Mouse (Mus musculus) common myeloid progenitor, adult 5-6 weeks (primary cell): ENCODE results near the gene E130114P18Rik. TPM values are rescaled to one million over a fixed set of nuclear protein-coding genes. Genes with fewer than 3 reads are reported as not detected.

Experiments
- ATAC-seq: replicated peaks from 2 replicates; pipeline ENCODE4 v1.8.0; 2016; ENCODE audit warnings: low read depth, mild to moderate bottlenecking, moderate TSS enrichment, inconsistent platforms; ENCODE audit not compliant: poor library complexity, severe bottlenecking
- total RNA-seq: library from RNA; stranded (forward); fragments of 200-1000, 187-1606 nt; gene quantifications from 2 replicates; pipeline ENCODE4 v1.2.3, GENCODE M21; 2017

Gene E130114P18Rik
- total RNA-seq, 1 experiment from 2014 or later, result not detected

GRCm38 (mm10) chr4:97712547-97712946 lies 65.3 kb downstream of the E130114P18Rik start:
- ATAC-seq, result no peak

- ATAC-seq, result no peak
Measured at GRCm38 (mm10) chr4:97710048-97710765, 67.7 kb downstream of the E130114P18Rik start.

GRCm38 (mm10) chr4:97707373-97708152 lies 70.3 kb downstream of the E130114P18Rik start:
- ATAC-seq, result no peak

- no peak for ATAC-seq
Measured at GRCm38 (mm10) chr4:97696684-97697615, 80.9 kb downstream of the E130114P18Rik start.

GRCm38 (mm10) chr4:97695414-97696040 lies 82.4 kb downstream of the E130114P18Rik start:
- no peak for ATAC-seq

GRCm38 (mm10) chr4:97693931-97694330 lies 83.9 kb downstream of the E130114P18Rik start:
- no peak for ATAC-seq

- no peak for ATAC-seq
Measured at GRCm38 (mm10) chr4:97693054-97693453, 84.8 kb downstream of the E130114P18Rik start.

- ATAC-seq, result no peak
Measured at GRCm38 (mm10) chr4:97690384-97690766, 87.5 kb downstream of the E130114P18Rik start.

GRCm38 (mm10) chr4:97689456-97690383 lies 88.2 kb downstream of the E130114P18Rik start:
- no peak for ATAC-seq

GRCm38 (mm10) chr4:97686020-97686419 lies 91.9 kb downstream of the E130114P18Rik start:
- ATAC-seq, result no peak

GRCm38 (mm10) chr4:97676579-97676937 lies 101.3 kb downstream of the E130114P18Rik start:
- ATAC-seq, result no peak

- ATAC-seq, result no peak
Measured at GRCm38 (mm10) chr4:97675741-97676578, 101.9 kb downstream of the E130114P18Rik start.

GRCm38 (mm10) chr4:97673854-97674510 lies 103.9 kb downstream of the E130114P18Rik start:
- ATAC-seq, result peak; percentile 77

GRCm38 (mm10) chr4:97672501-97672900 lies 105.4 kb downstream of the E130114P18Rik start:
- no peak for ATAC-seq

GRCm38 (mm10) chr4:97671911-97672310 lies 106.0 kb downstream of the E130114P18Rik start:
- ATAC-seq, result no peak

- no peak for ATAC-seq
Measured at GRCm38 (mm10) chr4:97670418-97670817, 107.5 kb downstream of the E130114P18Rik start.

GRCm38 (mm10) chr4:97669808-97670207 lies 108.1 kb downstream of the E130114P18Rik start:
- ATAC-seq, result no peak

- no peak for ATAC-seq
Measured at GRCm38 (mm10) chr4:97665428-97665755, 112.5 kb downstream of the E130114P18Rik start.
